Mouse (Mus musculus) midbrain, embryonic 12.5 days (tissue): Measurements from ENCODE around the gene Prrc2b. TPM values are rescaled to one million over a fixed set of nuclear protein-coding genes. Genes with fewer than 3 reads are reported as not detected.
A peak's percentile ranks its signal among the peaks of the same experiment; 100 is the strongest.

Experiments used
- ATAC-seq: fragments of 200-750 bp; cut with Nextera tagmentation; 2 replicates; pipeline ENCODE4 v1.8.0; 2017; ENCODE audit warnings: low read depth, moderate TSS enrichment, moderate library complexity; ENCODE audit not compliant: low FRiP score
- H3K27ac ChIP-seq: fragments of 300-500 bp; sonication (generic); replicated peaks from 2 replicates; pipeline ENCODE4 v1.5.1; 2016; ENCODE audit warnings: mild to moderate bottlenecking
- H3K27me3 ChIP-seq: fragments of 300-500 bp; sonication (generic); 2 replicates; pipeline ENCODE4 v1.6.1; 2016; ENCODE audit warnings: mild to moderate bottlenecking
- H3K36me3 ChIP-seq: fragments of 300-500 bp; sonication (generic); 2 replicates; pipeline ENCODE4 v1.6.1; 2016
- H3K4me1 ChIP-seq: fragments of 300-500 bp; sonication (generic); 2 replicates; pipeline ENCODE4 v1.6.1; 2016
- H3K4me2 ChIP-seq: fragments of 300-500 bp; sonication (generic); replicated peaks from 2 replicates; pipeline ENCODE4 v1.6.1; 2016; ENCODE audit warnings: mild to moderate bottlenecking, moderate library complexity
- H3K4me3 ChIP-seq: fragments of 300-500 bp; sonication (generic); 2 replicates; pipeline ENCODE4 v1.5.1; 2016; ENCODE audit warnings: mild to moderate bottlenecking
- H3K9ac ChIP-seq: fragments of 300-500 bp; sonication (generic); replicated peaks from 2 replicates; pipeline ENCODE4 v1.6.1; 2016; ENCODE audit warnings: mild to moderate bottlenecking, moderate library complexity
- H3K9me3 ChIP-seq: fragments of 300-500 bp; sonication (generic); 2 replicates; pipeline ENCODE4 v1.6.1; 2016; ENCODE audit warnings: mild to moderate bottlenecking
- WGBS: fragments of 180-500 bp; shearing (Covaris S2); methylation state at CpG from one replicate; pipeline ENCODE4 v1.1.7; 2016; 5-methylcytosine and 5-hydroxymethylcytosine counted together
- polyA plus RNA-seq: library from polyadenylated mRNA; unstranded; fragments of >200 nt; fragmentation: Nextera tagmentation; extraction: Ambion mirVana; gene quantifications from 2 replicates; pipeline ENCODE4 v1.2.1, GENCODE M21; 2016

Prrc2b gene
- polyA plus RNA-seq, 1 experiment from 2014 or later = 99.1 TPM

DNA sequence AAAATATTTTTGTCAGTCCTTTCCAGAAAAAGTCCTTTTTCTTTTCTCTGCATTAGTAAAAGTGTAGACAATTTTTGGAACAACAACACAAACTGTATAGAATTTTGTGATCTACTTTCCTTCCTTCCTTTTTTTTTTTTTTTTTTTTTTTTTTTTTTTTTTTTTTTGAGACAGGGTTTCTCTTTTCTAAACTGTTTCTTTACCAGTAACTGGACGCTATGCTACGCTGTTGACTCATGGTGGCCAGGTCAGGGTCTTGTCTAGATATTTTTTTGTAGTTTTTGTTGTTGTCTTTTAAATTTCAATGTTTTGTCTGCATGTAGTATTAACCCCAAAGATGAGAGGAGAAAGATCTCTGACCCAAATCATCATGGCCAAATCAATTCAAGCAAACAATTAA, 29.1 kb upstream of the Prrc2b start:
- ATAC-seq = no peak
- H3K9me3 ChIP-seq = no peaks in the 10 kb centered on the region
- 61% methylated on average over 2 of the region's 2 CpGs for WGBS
- no peaks in the 10 kb centered on the region for H3K4me1 ChIP-seq
- H3K27me3 ChIP-seq = no peaks in the 10 kb centered on the region
- H3K27ac ChIP-seq = no peak overlapping the region
- no peak overlapping the region for H3K4me3 ChIP-seq
- no peaks in the 10 kb centered on the region for H3K36me3 ChIP-seq
- no peak overlapping the region for H3K4me2 ChIP-seq
- H3K9ac ChIP-seq = no peak overlapping the region

- Histone ChIP-seq H3K27me3 (no peaks in the 10 kb centered on the region; the same call in 1 of the 2 replicates), H3K9me3 (no peaks in the 10 kb centered on the region), H3K27ac (no peak overlapping the region), H3K4me3 (no peak overlapping the region), H3K4me2 (no peak overlapping the region), H3K9ac (no peak overlapping the region), H3K36me3 (no peaks in the 10 kb centered on the region), H3K4me1 (peaks cover 11% of the 10 kb centered on the region)
- WGBS = 33% methylated on average over 16 of the region's 16 CpGs
- ATAC-seq = no peak
Observed at GRCm38 (mm10) chr2:32127653-32128535, 23.0 kb upstream of the Prrc2b start.

- ATAC-seq = no peak
- Histone ChIP-seq H3K4me2 (no peak overlapping the region), H3K36me3 (no peaks in the 10 kb centered on the region), H3K27me3 (no peaks in the 10 kb centered on the region; the same call in 1 of the 2 replicates), H3K9ac (no peak overlapping the region), H3K4me1 (peaks cover 11% of the 10 kb centered on the region), H3K27ac (no peak overlapping the region), H3K9me3 (no peaks in the 10 kb centered on the region), H3K4me3 (no peak overlapping the region)
- 79% methylated on average over 5 of the region's 5 CpGs for WGBS
Observed at GRCm38 (mm10) chr2:32128536-32128841, 22.4 kb upstream of the Prrc2b start.

DNA sequence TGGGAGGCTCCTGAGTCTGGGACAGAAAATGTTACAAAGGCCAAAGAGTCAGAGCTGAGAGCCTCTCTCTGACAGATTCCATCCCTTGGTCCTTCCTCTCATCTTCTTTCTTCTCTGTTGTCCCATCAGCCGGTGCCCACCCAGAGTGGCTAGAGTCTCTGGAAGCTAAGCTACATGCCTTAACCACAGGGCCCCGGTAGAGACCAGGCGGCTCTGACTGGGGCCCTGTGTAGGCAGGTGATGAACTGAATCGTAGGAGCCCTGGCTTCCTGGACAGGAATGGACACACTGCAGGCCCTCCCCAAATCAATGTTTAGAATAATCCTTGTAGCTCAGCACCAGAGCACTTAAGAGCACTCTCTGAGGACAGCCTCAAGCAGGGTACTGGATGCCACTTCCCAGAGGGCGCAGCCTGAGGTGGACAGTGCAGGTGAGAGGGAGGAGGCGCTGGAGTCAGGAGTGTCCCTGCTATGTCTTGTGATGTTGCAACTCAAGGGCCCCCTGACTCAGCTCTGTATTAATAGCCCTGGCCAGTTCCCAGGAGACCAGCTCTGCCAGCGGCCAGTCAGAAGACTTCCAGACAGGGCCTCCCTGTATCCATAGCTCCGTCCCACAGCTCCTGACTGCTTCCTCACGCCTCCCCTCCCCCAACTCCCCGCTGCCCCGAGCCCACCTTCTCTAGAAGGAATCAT, 21.4 kb upstream of the Prrc2b start:
- Histone ChIP-seq H3K9ac (no peak overlapping the region), H3K4me3 (no peak overlapping the region), H3K4me2 (no peak overlapping the region; the same call in 1 of the 2 replicates), H3K27me3 (no peaks in the 10 kb centered on the region; the same call in 1 of the 2 replicates), H3K36me3 (no peaks in the 10 kb centered on the region), H3K4me1 (peaks cover 11% of the 10 kb centered on the region), H3K27ac (no peak overlapping the region), H3K9me3 (no peaks in the 10 kb centered on the region)
- no peak for ATAC-seq
- 61% methylated on average over 11 of the region's 11 CpGs for WGBS

DNA sequence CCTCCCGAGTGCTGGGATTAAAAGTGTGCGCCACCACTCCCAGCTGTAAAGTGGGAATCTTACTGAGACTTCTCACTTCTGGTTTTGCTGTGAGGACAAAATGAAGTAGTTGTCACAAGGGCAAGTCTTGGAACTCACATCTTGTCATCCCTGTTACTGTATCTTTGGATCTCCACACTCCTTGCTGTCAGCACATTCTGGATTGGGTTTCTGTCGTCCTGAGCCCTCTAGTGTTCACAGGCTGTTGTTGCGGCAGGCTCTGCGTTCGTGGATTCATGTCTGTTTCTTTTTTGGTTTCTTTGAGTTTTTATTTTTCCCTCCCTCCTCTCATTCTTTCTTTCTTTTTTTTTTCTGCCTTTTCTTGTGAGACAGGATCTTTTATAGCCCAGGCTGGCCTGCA, 20.4 kb upstream of the Prrc2b start:
- no peak overlapping the region for H3K27ac ChIP-seq
- H3K9me3 ChIP-seq = no peaks in the 10 kb centered on the region
- no peak overlapping the region for H3K9ac ChIP-seq
- no peaks in the 10 kb centered on the region for H3K36me3 ChIP-seq
- peaks cover 11% of the 10 kb centered on the region for H3K4me1 ChIP-seq
- 32% methylated on average over 6 of the region's 6 CpGs for WGBS
- no peak for ATAC-seq
- no peak overlapping the region for H3K4me3 ChIP-seq
- no peaks in the 10 kb centered on the region; the same call in 1 of the 2 replicates for H3K27me3 ChIP-seq
- H3K4me2 ChIP-seq = no peak overlapping the region

GRCm38 (mm10) chr2:32131205-32131834, 19.6 kb upstream of the Prrc2b start:
- Histone ChIP-seq H3K4me3 (no peak overlapping the region), H3K4me1 (peaks cover 11% of the 10 kb centered on the region), H3K27ac (no peak overlapping the region), H3K9me3 (no peaks in the 10 kb centered on the region), H3K36me3 (no peaks in the 10 kb centered on the region), H3K27me3 (no peaks in the 10 kb centered on the region; the same call in 1 of the 2 replicates), H3K9ac (no peak overlapping the region), H3K4me2 (no peak overlapping the region)
- no peak for ATAC-seq
- 87% methylated on average over 9 of the region's 9 CpGs for WGBS

DNA sequence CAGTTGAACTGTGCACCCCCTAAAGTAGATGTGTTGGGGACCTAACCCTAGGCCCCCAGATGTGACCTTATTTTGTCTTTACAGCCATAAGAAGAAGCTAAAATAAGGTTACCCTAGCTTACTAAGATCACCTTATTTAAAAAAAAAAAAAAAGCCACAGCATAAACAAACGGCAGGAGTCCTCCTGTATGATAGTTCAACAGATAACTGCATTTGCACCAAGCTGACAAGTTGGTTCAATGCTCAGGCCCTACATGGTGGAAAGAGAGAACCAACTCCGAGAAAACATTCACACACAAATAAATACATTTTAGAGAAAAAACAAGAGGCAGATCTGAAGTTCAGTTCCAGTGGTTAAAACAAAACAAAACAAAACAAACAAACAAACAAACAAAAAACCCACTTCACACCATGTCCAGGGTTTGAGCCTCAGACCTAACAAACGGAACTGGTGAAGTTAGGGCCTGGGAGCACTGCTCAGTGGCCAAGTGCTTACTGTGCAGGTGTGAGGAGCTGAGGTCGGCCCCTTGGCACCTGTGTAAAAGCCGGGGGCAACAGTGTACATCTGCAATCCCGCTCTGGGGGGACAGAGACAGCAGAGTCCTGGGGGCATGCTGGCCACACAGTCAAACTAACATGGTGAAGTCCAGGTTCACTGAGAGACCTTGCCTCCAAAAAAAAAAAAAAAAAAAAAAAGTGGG, 18.9 kb upstream of the Prrc2b start:
- no peak for ATAC-seq
- Histone ChIP-seq H3K27me3 (no peaks in the 10 kb centered on the region; the same call in 1 of the 2 replicates), H3K4me1 (peaks cover 12% of the 10 kb centered on the region), H3K9ac (no peak overlapping the region), H3K27ac (no peak overlapping the region), H3K9me3 (no peaks in the 10 kb centered on the region), H3K36me3 (no peaks in the 10 kb centered on the region), H3K4me3 (no peak overlapping the region), H3K4me2 (no peak overlapping the region)
- 66% methylated on average over 6 of the region's 6 CpGs for WGBS

DNA sequence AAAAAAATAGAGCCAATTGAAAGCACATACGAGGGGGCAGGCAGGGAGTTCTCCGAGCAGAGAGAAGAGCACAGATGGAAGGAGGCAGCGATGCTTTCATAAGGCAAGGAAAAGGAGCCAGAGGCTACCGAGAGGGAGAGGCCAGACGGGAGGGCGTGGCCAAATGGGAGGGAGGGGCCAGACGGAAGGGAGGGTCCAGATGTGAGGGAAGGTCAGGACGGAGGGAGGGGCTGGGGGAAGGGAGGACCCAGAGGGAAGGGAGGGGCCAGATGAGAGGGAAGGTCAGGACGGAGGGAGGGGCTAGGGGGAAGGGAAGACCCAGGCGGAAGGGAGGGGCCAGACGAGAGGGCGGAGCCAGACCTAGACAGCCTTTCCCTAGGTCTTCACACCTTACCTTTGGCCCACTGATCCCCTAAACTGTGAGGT, 18.3 kb upstream of the Prrc2b start:
- Histone ChIP-seq H3K27ac (no peak overlapping the region), H3K9me3 (no peaks in the 10 kb centered on the region), H3K4me3 (no peak overlapping the region), H3K9ac (no peak overlapping the region), H3K27me3 (no peaks in the 10 kb centered on the region; the same call in 1 of the 2 replicates), H3K36me3 (no peaks in the 10 kb centered on the region), H3K4me2 (no peak overlapping the region), H3K4me1 (peaks cover 17% of the 10 kb centered on the region)
- WGBS = 4% methylated on average over 12 of the region's 12 CpGs
- no peak for ATAC-seq

- Histone ChIP-seq H3K27ac (no peak overlapping the region), H3K9me3 (no peaks in the 10 kb centered on the region), H3K4me3 (no peak overlapping the region), H3K4me1 (peaks cover 17% of the 10 kb centered on the region), H3K27me3 (no peaks in the 10 kb centered on the region; the same call in 1 of the 2 replicates), H3K9ac (no peak overlapping the region), H3K36me3 (no peaks in the 10 kb centered on the region), H3K4me2 (no peak overlapping the region)
- WGBS = 9% methylated on average over 2 of the region's 2 CpGs
- no peak for ATAC-seq
Observed at GRCm38 (mm10) chr2:32134039-32134438, 16.8 kb upstream of the Prrc2b start.

GRCm38 (mm10) chr2:32137667-32138266, 13.1 kb upstream of the Prrc2b start:
- H3K9me3 ChIP-seq = no peaks in the 10 kb centered on the region
- peak overlapping the region; percentile 87 for H3K4me2 ChIP-seq
- under 1% methylated on average over 40 of the region's 40 CpGs for WGBS
- ATAC-seq = peak; percentile 96
- no peaks in the 10 kb centered on the region for H3K36me3 ChIP-seq
- peak overlapping the region; percentile 83 for H3K27ac ChIP-seq
- H3K9ac ChIP-seq = peak overlapping the region; percentile 72
- H3K4me3 ChIP-seq = peak overlapping the region; percentile 60
- 0 out of 2 replicates have a peak, but pooled peaks cover 10% of the 10 kb centered on the region for H3K4me1 ChIP-seq
- no peaks in the 10 kb centered on the region for H3K27me3 ChIP-seq

DNA sequence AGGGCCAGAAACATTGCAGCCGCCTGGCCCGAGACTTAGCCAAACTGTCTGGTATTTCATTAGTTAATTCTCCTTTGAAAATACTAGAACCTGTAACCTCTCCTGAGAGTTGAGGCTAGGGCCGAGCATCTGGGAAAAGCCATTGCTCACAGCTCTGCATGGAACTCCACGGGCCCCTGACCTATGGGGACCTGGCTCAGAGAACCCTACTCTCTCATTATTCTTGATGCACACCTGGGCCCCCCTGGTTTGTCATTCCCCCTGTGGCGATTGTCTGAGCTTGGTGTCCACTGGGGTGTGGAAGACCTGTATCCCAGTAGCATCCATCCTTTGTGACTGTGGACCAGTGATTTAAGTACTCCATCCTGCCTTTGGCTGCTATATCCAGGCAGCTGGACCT, 11.5 kb upstream of the Prrc2b start:
- no peak overlapping the region for H3K4me3 ChIP-seq
- H3K9ac ChIP-seq = no peak overlapping the region
- H3K9me3 ChIP-seq = no peaks in the 10 kb centered on the region
- no peaks in the 10 kb centered on the region for H3K36me3 ChIP-seq
- no peaks in the 10 kb centered on the region for H3K27me3 ChIP-seq
- 82% methylated on average over 5 of the region's 5 CpGs for WGBS
- H3K4me2 ChIP-seq = no peak overlapping the region
- H3K4me1 ChIP-seq = 0 out of 2 replicates have a peak, but pooled peaks cover 10% of the 10 kb centered on the region
- ATAC-seq = no peak
- H3K27ac ChIP-seq = no peak overlapping the region
